Mouse (Mus musculus) skeletal muscle tissue, adult 2 months (tissue): Measurements from ENCODE around the gene Zdhhc14.
A peak's percentile ranks its signal among the peaks of the same experiment; 100 is the strongest.

ENCODE experiments used
- DNase-seq: peaks from one replicate; pipeline ENCODE4 v3.0.0-alpha.2; 2012; ENCODE audit warnings: low read depth, low spot score

The Zdhhc14 gene

DNA sequence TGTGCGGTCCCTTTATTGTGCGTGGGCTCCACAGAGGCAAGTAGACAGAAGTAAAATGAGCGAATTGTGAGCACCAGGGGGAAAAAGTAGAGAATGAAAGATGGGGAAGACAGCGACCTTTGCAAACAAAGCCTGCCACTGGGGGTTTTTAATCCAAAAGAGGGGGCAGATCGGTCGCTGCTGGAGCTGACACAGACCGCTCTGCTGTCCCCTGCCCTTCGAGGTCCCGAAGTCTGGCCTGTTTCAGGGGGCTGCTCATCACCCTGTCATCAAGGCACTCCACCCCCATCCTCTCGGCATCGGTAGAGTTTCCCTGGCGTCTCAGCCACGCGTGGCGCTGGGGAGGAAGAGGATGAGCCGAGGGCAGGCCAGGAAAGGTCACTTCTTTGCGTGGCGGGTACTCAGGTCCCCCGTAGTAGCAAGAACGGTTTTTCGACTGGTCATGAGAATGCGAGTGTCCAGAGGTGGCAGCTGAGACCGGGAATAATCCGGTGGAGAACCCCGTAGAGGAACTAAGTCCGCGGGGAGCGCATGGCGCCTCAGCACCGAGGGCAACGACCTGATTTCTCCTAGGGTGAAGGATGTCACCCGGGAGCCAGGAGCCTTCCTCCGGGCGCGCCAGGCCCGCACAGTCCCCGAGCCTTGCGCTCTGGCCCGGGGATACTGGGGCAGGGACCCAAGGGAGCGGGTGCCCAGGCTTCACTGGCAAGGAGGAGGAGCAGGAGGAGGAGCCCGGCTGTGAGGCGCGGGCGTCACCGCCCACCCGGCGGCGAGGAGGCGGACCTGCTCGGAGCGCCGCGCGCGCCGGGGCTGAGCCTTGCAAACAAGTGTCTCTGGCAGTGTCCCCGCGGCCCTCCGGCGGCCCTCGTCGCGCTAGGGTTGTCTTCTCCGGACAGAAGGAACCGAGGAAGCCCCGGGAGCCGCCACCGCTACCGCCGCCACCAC lies at the start of gene Zdhhc14:
Gene Zdhhc14, plus strand, starts transcription at position 757 of the 945 bp plus-strand sequence.
- DNase-seq = peak; percentile 89

DNA sequence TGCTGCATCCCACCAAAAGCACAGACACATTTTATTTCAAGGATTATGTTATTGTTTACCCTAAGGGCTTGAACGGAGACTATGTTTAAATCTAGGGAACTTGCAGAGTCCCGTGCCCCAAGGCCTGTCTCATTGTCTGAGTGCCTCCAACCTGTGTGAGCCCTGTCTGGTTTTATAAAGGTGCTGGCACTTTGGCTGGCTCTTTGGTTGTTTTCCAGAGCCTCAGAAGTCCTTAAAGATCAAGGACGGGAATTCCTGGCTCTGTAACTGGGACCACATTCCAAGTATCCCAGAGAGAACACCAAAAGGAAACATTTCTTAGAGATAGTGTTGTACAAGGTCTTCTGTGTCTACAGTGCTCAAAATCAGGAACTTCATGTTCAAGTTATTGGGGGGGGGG lies 49.1 kb upstream of the Zdhhc14 start:
- no peak for DNase-seq

DNA sequence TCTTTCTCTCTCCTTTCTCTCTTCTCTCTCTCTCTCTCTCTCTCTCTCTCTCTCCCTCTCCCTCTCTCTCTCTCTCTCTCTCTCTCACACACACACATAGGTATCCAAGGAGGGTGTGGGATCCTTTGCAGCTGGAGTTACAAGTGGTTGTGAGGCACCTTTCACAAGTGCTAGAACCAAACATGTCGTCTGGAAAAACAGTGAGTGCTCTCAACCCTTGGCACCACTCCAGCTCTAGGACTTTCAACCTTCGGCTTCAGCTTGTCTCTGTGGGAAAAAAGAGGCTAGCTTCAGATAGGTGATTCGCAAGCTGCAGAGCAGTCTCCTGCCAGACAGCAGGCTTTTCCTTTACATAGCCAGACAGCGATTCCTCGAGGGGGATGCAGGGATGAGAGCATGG lies 48.6 kb upstream of the Zdhhc14 start:
- no peak for DNase-seq

DNA sequence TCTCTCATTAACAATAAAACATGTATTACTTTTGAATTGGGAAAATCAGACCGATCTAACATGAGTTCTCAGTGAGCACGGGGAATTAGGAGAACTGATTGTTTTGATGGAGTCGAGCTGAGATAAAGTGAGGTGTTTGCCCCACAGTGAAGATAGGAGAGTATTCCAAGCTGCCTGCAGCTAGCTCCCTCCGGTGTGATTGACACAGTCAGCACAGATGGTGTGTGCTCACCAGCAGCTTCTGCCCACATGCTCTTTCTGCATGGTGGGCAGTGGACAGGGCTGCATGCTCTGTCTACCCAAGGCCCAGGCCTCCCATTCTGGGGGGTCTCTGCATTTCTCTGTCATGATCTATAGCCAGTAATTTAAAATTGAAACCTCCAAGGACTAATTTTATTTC lies 38.7 kb upstream of the Zdhhc14 start:
- DNase-seq = no peak

DNA sequence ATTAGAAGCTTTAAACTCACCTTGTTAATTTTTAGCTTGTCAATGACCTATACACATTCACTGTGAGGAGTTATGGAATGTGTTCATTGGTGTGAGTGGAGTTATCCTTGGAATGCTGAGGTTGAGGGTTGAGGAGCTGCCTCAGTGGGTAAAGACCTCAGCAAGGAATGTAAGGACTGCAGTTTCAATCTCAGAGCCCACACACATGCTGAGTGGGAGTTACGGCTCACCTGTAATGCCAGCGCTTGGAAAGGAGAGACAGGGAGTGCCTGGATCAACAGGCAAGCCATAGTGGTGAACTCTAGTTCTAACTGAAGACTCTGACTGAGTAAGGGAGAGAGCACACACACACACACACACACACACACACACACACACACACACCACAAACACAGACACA lies 28.4 kb upstream of the Zdhhc14 start:
- no peak for DNase-seq

DNA sequence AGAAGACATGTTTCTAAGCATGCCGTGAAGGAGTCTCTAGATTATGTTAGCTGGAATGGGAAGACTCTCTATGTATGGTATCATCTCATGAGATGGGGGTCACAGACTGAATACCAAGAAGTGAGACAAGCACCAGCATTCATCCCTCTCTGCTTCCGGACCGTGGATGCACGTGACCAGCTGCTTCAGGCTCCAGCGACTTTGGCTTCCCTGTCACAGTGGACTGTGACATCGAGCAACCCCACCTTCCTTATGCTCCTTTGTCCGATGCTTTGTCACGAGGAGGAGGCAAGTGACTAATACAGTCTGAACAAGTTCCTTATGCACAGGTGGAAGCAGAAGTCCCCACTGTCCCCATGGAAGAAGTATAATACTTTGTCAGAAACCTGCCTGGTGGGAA lies 25.6 kb upstream of the Zdhhc14 start:
- DNase-seq = no peak

DNA sequence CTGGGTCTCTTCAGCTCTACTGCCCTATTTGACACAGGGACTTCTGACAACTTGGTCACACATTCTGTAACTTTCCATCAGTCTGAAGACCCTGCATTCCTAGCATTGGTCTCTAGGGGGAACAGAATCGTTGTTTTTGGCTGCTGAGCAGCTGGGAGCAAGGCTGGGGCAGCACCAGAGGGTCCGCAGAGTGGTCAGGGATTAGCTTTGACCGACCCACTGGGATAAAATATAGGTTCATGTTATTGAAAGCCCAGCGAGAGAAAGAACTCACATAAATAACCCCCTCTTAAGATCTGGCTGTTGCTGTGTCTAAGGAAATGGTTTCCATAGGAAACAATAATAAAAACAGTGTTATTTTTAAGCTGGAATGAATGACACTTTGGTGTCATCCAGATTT lies 25.2 kb upstream of the Zdhhc14 start:
- no peak for DNase-seq

DNA sequence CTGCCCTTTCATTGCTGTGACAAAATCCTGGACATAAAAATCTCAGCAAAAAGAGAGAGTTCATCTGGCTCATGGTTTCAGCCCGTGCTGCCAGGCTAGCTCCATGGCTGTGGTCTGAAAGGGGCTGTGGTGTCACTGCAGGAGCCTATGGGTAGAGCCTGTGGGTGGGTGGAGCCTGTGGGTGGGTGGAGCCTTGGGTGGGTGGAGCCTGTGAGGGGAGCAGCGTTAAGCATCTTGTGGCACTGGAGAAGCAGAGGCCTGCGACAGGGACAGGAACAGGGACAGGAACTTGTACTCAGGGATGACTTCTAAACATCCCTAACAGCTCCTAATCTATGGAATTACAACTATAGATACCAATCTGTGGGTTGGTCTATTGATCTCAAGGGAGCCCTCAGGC lies 20.1 kb upstream of the Zdhhc14 start:
- DNase-seq = no peak

DNA sequence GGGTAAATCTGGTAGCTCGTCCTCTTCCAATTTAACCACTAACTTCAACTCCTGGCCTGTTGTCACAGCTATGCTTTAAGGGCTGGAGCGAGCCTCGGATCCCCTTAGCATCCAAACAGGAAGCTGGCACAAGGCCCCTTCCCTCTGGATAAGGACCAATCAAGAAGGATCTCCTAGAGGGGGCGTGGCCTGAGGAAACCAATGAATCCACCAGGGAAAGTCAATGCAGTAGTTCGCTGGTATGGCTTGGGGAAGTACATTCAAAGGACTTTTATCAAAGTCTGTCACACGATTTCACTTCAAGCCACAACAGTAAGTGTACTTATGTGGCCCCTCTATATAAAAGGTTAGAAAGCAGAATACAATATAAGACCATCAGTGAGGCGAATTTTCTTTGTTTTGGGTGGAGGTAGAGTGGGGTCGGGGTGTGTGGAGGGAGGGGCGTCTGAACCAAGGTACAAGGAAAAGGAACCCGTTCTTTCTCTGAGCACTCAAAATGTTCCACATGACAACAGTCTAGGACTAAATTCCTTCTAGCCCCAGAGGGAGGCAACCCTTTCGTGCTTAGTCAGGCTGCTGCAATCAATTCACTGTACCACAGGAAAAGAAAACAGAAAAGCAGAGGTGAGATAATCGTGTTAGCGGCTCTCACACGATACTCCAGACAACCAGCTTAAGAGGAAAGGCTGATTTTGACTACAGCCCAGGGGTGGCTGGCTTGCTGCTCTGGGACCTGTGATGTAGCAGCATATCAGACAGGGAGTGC lies 16.2 kb upstream of the Zdhhc14 start:
- no peak for DNase-seq

DNA sequence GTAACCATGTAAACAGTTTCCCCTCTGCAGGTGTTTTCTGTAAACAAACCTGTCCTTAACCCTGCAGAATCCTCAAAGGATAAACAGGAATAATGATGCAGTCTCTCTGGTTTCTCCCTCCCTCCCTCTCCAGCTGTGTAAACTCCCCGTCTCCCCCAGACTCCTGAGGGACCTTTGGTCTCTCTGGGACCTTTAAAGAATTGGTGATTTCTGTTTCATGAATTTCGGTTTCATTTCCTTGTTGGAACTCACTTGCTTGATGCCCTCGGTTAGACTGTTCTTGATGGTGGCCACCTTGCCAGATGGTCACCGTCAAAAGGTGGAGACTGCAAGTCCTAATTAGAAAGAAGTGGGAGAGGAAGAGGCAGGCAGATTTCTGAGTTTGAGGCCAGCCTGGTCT lies 8.9 kb upstream of the Zdhhc14 start:
- DNase-seq = no peak

DNA sequence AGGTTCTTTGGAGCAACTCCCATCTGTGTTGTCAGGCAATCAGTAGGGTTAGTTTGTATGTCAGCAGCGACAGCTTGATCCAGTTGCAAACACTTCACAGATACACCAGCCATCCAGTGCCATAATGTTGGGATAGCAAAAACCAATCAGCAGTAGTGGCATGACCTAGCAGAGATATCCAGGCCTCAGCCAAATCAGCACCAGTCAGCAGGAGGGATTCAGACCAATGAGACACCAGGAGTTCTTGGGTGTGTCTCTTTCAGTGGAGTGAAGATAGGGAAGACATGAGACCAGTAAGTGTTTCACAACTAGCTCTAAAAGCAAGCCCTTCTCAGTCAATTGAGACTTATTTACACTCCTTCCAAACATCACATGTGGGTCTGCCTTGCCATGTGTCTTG lies 7.7 kb upstream of the Zdhhc14 start:
- DNase-seq = no peak

DNA sequence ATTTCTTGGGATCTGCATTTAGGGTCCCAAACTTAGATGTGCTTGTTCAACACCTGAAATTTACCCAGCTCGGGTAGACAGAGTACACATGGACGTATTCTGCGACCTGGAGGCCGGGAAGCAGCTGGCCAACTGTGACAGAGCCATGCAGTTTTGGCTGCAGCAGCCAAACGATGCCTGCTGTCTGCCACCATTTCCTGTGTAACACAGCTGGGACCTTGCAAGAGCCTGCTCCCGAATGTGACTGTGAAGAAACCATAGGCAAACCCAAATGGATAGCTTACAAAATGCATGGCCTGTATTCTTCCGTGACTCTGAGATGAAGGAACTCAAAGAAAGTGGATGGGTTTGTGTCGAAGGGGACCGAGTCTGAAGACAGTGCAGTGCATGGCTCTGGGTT lies 4.2 kb upstream of the Zdhhc14 start:
- no peak for DNase-seq

DNA sequence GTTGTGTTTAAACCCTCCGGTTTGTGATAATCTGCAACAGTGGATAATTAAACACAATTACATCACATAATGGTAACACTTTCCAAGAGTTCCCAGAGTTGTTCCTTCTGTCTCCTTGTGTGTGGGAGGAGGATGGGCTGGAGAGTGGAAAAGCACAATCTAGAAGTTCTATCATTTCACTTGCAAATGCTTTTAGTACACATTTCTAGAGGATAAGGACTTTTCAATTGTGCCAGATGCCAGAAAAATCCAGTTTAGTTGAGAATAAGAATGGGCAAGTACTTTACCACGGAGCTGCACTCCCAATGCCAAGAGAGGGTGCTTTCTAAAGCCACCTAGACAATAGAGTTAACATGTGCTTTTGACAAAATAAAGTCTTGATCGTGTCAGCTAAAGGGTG lies 2.0 kb upstream of the Zdhhc14 start:
- DNase-seq = no peak

DNA sequence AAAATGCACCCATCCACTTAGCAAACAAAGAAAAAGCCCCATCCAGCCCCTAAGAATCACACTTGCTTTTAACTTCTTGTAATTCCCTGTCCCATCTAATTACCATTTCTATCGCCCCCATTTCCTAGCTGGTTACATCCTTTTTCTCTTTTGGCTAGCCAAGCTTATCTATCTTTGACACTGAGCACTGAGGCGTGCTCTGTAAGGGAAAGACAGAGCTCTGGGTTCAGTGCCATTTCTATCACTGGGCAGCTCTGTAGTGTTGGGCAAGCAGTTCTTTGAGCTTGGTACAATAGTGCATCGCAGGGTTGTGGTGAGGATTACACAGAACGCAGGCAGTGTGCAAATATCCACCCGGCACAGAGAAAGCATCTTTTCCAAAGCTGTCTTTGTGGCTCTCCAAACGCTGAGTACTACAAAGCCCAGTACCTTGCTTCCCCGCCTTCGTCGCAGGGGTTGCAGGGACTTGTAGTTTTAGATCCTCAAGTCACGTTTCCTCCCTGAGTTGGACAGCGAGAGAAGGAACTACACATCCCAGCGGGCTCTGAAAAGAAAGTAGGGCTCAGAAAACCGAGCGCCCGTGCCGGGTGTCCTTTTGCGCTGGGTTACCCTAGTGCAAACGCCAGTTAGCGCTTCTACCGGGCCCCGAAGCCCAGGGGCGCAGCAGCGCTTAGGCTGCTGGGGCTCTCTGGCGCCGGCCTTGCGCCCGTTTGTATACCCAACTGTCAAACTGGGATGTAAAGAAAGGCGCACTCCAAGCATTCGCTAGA lies 1.1 kb upstream of the Zdhhc14 start:
- peak; percentile 90 for DNase-seq

DNA sequence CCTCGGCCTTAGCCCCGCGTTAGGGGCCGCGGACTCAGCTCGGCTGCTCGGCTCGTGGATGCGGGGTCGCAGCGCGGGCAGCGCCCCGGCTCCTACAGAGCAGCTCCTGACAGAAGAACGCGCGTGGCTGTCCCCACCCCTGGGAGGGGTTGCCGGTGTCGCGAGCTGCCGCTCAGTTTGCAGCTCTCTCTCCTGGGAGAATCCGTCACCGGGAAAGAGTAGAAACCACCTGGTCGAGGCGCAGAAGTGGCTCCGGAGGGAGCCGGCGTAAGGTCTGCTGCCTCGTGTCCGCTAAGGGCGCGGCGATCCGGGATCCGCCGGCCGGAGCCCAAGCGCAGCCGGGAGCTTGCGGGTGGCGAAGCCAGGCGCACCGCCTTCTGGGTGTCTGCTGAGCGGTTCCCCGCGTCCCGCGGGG lies 396 bp downstream of the Zdhhc14 start:
- peak; percentile 27 for DNase-seq

DNA sequence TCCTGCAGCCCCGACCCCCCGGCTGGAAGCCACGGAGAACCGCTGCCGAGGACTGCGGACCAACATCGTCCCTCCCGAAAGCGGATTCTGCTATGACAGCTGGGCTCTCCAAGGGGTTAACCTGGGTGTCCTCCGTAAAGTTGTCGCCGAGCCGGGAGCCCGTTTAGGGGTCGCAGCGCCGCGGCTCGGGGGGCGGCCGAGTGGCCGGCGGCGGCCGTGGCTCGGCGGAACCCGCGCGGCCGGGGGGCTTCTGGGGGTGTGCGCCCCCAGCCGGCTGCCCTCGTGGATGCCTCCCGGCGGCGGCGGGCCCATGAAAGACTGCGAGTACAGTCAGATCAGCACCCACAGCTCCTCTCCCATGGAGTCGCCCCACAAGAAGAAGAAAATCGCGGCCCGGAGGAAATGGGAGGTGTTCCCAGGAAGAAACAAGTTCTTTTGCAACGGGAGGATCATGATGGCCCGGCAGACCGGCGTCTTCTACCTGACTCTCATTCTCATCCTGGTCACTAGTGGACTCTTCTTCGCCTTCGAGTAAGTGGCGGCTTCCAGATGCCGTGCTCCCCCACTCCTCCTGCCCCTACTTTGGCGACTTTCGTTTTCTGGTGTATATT lies 909 bp downstream of the Zdhhc14 start:
- DNase-seq = no peak

DNA sequence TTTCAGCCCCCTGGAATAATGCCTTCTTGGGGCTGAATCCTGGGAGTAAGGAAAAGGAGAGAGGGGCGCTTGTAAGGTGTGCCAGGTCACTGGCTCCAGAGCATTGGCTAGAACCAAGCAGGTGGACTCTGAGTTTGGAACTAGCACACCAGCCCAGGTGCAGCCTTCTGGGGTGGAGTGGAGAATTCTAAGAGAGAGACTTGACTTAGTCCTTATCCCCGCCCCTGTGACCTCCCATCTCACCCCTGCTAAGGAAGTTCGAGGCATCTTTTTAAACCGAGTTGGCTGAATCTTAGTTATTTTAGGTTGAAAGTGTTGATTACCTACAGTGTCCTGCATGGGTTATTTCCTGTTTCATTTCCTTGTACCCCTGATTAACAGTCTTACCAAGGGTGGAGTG lies 1.5 kb downstream of the Zdhhc14 start:
- no peak for DNase-seq

DNA sequence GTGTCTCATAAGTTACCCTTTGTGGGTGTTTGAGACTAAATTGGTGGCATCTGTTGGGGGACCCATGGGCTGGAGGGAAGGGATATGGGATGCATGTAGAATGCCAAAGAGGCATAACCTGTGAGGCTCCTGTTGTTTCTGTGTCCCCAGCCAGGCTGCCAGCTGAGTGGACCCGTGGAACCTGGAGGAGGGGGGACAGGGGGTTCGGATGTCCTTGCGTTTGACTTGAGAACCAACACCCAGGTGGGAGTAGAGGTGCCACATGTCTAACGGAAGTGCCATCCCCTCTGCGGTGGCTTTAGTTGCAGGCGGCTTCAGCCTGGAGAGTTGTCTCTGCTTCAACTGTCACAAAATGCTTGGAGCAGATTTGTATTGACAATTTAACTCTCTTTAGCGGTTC lies 2.5 kb downstream of the Zdhhc14 start:
- no peak for DNase-seq

DNA sequence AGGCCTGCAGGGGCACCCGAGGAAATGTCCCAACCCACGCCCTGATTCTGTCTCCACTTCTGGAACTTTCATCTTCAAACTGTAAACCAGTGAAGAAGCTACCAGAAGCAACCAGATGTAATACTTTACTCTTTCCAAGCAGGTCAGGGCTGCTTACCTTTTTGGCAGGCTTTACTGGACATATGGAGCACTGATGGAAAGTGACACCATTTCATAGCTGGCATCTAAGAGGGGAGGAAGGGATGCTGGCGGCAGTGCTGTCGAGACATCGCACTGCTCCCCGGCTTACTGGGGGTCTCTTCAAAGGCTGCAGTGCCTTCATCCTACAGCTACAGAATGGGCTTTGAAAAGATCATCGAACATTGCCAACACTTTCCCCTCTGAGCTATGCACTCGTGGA lies 5.3 kb downstream of the Zdhhc14 start:
- no peak for DNase-seq

DNA sequence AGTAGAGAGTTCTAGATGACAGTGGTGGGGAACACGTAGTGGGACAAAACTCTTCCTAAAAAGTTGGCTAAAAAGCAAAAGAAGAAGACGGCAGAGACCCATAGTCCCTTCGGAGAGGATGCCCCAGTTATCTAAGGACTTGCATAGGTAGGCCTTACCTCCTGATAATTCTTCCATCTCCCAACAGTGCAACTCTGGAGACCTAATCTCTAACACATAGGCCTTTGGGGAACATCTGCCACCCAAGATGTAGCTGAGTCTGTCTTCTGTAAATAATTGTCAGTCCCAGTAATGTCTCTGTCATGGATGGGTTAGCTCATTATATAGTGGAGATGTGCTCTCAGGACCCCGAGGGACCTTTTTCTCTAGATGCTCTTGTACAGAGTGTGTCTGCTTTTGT lies 6.6 kb downstream of the Zdhhc14 start:
- DNase-seq = no peak

DNA sequence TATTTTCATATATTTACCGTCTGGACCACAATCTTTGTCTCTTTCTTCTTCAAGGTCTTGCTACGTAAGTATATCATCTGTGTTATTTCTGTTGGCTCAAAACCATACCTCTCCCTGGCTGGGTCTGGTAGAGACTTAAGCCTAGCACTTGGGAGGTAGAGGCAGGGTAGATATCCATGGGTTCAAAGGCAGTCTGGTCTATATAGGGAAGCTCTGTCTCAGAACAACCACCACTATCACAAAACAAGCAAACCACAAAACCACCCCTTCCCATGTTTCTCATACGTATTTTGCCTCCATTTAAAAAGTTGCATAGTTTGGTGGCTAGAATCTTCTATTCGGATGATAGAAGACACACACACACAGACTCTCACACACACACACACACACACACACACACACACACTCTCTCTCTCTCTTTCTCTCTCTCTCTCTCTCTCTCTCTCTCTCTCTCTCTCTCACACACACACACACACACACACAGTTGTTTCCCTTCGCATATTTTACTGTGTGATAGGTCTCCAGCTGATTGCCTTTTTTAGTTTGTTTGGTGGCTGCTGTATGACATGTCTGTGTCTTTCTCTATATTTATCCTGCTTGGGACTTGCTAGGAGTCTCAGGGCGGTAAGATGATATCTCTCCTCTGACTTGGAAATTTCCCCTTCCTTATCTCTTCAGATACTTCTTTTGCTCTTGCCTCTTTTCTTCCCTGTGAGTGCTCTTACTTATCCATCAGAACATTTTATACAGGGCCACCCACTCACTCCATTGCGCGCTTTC lies 11.8 kb downstream of the Zdhhc14 start:
- no peak for DNase-seq
